20 mouse cellular contexts compared by ENCODE assay signal in genomic region chr15:32558925-32559324, GRCm38 (mm10).
DNase-seq lines count a peak whose midpoint lies in the region; ATAC-seq and TF ChIP-seq lines count a peak whose summit lies in the region.
"Had no signal": no experiment of that assay in that cellular context is flagged by ENCODE, and none has a peak within 500 bp of the region (broad histone marks: within the 10 kb centered on the region; RNA-seq: fewer than 3 reads in every experiment).

No protein-coding gene starts in this region.

- no peak for TF ChIP-seq CTCF in thymus, adult 2 months (IDR thresholded peaks at IDR 0.05; ENCODE audit: borderline replicate concordance, control insufficient read depth, extremely low read depth, insufficient read depth, low read length, poor library complexity)

- TF ChIP-seq POLR2A in thymus, adult 2 months (IDR thresholded peaks at IDR 0.05; ENCODE audit: control insufficient read depth, extremely low read depth, insufficient read depth, low read length, poor library complexity): no peak

- no peaks in the 10 kb centered on the region for H3K4me1 ChIP-seq in thymus, adult 2 months (replicated peaks; ENCODE audit: control insufficient read depth, insufficient read depth, low read length)
- H3K4me1 ChIP-seq: embryonic facial prominence, embryonic 12.5 days; forebrain, embryonic 15.5 days; heart, embryonic 10.5 days; intestine, embryonic 15.5 days had no signal

- 0 out of 2 replicates have a peak, but pooled peaks have one; percentile 42 for ATAC-seq in cerebellum, adult (ENCODE audit: insufficient number of reproducible peaks, low FRiP score, low TSS enrichment)
- ATAC-seq: CD4-positive, CD25-positive, alpha-beta regulatory T cell, adult 4 months; forebrain, embryonic 15.5 days; intestine, embryonic 15.5 days had no signal

- no peaks in the 10 kb centered on the region for H3K36me3 ChIP-seq in thymus, adult 2 months (ENCODE audit: control insufficient read depth, insufficient read depth, low read length)
- H3K36me3 ChIP-seq: embryonic facial prominence, embryonic 12.5 days; forebrain, embryonic 15.5 days; G1E; heart, embryonic 10.5 days; hindbrain, embryonic 10.5 days; intestine, embryonic 15.5 days had no signal

- no peaks in the 10 kb centered on the region for H3K27me3 ChIP-seq in thymus, adult 2 months (ENCODE audit: control insufficient read depth, insufficient read depth, low read length)
- H3K27me3 ChIP-seq: embryonic facial prominence, embryonic 12.5 days; forebrain, embryonic 15.5 days; intestine, embryonic 15.5 days had no signal

- DNase-seq in cerebellum, postnatal 4 days (ENCODE audit: low spot score in 2 of 2): no peak
- peak; percentile 28 for DNase-seq in kidney, adult 9 months
- DNase-seq in kidney, postnatal 14 days: no peak
- peak; percentile 47 for DNase-seq in cerebellum, adult 9-10 months
- no peak for DNase-seq in thymus, adult 2 months
- no peak for DNase-seq in heart, postnatal 14 days
- DNase-seq: adrenal gland, adult 8-10 months; adrenal gland, postnatal 36 days; B cell, adult 2 months; gastrocnemius, postnatal 36 days; heart, adult 18-20 months had no signal

- no peak overlapping the region for H3K27ac ChIP-seq in thymus, adult 2 months (ENCODE audit: control insufficient read depth, insufficient read depth, low read length)
- H3K27ac ChIP-seq: embryonic facial prominence, embryonic 12.5 days; forebrain, embryonic 15.5 days; heart, embryonic 10.5 days; hindbrain, embryonic 10.5 days; hindbrain, embryonic 14.5 days; intestine, embryonic 15.5 days had no signal

- no peak overlapping the region for H3K4me3 ChIP-seq in thymus, adult 2 months (ENCODE audit: control insufficient read depth, insufficient read depth, low read length)
- H3K4me3 ChIP-seq: embryonic facial prominence, embryonic 12.5 days; forebrain, embryonic 15.5 days; heart, embryonic 10.5 days; hindbrain, embryonic 10.5 days; intestine, embryonic 15.5 days had no signal

- intact Hi-C loops in heart, postnatal 14 days (cut with DNase I): no loop called here

- 98% methylated on average over 2 of the region's 2 CpGs for WGBS in thymus, adult 2 months

Comparison
In these comparisons a context has a peak if more than half of its experiments do, and no peak if none do; other contexts are left out.
1. DNase-seq: peak in kidney, adult 9 months (single experiment) and cerebellum, adult 9-10 months (single experiment); none in cerebellum, postnatal 4 days (0 of 2), kidney, postnatal 14 days (single experiment), thymus, adult 2 months (single experiment) and heart, postnatal 14 days (0 of 2).